Mouse (Mus musculus): ENCODE measurements around the gene Klrc1.
"Not testable (repeated sequence)": the region's sequence is repeated elsewhere in the genome, so short reads cannot be mapped to it uniquely, and the experiment has no call there.

The Klrc1 gene

DNA sequence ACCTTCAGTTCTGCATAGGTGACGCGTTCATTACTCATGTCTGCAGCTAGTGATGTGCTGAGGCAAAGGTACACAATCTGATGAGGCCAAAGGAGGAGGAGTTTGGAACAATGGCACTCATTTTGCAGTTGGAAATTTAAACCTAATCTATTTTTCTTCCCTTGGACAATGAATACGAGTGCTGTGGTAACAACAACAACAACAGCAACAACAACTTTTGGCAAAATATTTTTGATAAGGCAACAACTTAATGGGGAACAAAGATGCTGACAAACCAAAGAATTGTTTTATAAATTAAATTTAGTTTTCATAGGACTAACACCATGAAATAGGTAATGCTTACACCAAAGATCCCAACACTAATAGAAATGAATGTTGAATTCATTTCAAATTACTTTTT lies at the start of gene Klrc1:
Klrc1 (minus strand) TSS at position 101 of the 400 bp plus-strand sequence.
- no peak for DNase-seq

- DNase-seq: no peak
Observed at GRCm38 (mm10) chr6:129727237-129727636, 48.5 kb upstream of the Klrc1 start.

- DNase-seq: no peak
Observed at GRCm38 (mm10) chr6:129721390-129721789, 42.6 kb upstream of the Klrc1 start.

DNA sequence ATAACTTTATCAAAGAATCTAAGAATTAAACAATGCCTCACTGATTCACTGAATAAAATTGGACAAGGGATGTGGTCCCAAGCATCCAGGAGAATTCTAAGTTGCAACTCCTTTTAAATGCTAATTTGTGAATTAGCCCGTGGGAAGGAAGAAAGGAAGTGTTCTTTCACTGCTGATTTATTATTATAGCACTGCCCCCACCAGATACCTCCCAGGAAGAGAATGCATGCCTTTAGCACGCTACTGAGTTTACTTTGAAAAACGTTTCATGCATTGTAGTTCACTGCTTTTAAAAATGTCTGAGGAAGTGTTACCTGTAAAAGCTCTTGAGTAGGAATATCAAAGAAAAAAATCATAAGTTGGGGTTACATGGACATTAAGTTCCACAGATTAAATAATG lies 41.7 kb upstream of the Klrc1 start:
- no peak for DNase-seq

DNA sequence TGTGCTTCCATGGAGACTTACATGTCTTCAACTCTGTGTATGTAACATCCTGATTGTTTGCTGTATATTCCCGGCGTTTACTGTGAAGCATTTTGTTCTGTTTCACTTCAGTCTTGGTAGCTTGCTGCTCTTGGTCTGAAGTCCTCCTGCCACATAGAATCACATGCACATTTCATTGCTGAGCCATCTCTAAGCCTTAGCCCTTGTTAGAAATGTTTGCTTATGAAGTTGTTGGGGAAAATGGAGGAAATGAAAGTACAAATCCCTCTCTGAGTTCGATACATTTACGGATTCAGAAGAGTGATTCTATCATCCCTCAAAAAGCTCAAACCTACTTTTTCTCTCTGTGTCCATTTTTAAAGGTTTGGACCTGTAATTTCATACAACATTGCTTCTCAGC lies 38.3 kb upstream of the Klrc1 start, which contains the start of gene Klri1:
Klri1 (minus strand) TSS at position 101 of the 400 bp plus-strand sequence.
- DNase-seq: no peak

GRCm38 (mm10) chr6:129713566-129713965 lies 34.8 kb upstream of the Klrc1 start:
- no peak for DNase-seq

GRCm38 (mm10) chr6:129691436-129691835 lies 12.7 kb upstream of the Klrc1 start:
- DNase-seq: not testable (repeated sequence)

GRCm38 (mm10) chr6:129680379-129680778 lies 1.6 kb upstream of the Klrc1 start:
- DNase-seq: peak in 1 of 2 experiments; percentile 32

DNA sequence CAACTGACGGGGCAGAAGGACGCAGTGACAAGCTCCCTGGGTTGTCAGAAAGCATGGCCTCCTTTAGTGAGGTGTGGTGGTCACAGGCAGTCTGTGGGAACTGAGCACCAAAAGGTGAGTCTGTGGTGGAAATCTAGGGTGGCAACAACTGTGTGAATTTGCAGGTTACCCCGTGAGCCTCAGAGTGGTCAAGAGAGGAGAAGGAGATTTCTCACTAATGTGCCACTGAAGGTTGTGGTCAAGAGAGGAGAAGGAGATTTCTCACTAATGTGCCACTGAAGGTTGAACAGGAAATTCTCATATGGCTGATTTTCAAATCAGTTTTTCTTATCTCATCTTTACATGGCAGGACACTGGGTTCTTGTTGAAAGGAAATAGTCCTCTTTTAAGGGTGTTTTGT lies 17.5 kb downstream of the Klrc1 start:
- not testable (repeated sequence) for DNase-seq

DNA sequence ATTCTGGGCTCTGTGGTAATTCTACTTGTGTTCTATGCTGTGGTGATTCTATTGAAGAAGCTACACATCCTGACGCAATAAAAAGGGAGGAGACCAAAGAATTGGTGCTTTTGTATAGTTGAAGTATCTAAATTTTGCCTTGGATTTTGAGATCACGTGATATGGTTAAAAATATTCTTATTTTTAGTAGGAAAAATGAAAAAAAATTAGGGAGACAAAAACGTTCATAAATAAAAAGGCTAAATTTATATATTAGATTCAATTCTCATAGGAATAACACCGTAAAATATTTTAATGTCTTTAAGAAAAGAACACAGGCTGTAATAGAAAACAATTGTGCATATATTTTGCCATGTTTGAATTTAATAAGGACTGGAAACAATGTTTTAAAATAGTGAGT lies 18.2 kb downstream of the Klrc1 start, which contains the start of gene Klrc2:
Klrc2 (minus strand) TSS at position 101 of the 400 bp plus-strand sequence.
- DNase-seq: not testable (repeated sequence)

- not testable (repeated sequence) for DNase-seq
Observed at GRCm38 (mm10) chr6:129644054-129644453, 34.7 kb downstream of the Klrc1 start.

DNA sequence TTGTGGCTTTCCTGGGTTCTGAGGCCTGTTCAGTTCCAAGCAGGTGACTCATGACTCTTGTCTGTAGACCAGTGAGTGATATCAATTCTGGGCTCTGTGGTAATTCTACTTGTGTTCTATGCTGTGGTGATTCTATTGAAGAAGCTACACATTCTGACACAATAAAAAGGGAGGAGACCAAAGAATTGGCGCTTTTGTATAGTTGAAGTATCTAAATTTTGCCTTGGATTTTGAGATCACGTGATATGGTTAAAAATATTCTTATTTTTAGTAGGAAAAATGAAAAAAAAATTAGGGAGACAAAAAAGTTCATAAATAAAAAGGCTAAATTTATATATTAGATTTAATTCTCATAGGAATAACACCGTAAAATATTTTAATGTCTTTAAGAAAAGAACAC lies 35.5 kb downstream of the Klrc1 start, which contains the start of gene Klrc3:
Klrc3 (minus strand) TSS at position 101 of the 400 bp plus-strand sequence.
- DNase-seq: not testable (repeated sequence)

- DNase-seq: not testable (repeated sequence)
Observed at GRCm38 (mm10) chr6:129631046-129631445, 47.7 kb downstream of the Klrc1 start.

GRCm38 (mm10) chr6:129623735-129624134 lies 55.0 kb downstream of the Klrc1 start, which contains the start of gene Klrk1:
Gene Klrk1 (minus strand): TSS chr6:129623864.
- DNase-seq: peak in 1 of 2 experiments; percentile 19
